Mouse (Mus musculus): ENCODE results near the gene Foxn3.

Gene Foxn3

DNA sequence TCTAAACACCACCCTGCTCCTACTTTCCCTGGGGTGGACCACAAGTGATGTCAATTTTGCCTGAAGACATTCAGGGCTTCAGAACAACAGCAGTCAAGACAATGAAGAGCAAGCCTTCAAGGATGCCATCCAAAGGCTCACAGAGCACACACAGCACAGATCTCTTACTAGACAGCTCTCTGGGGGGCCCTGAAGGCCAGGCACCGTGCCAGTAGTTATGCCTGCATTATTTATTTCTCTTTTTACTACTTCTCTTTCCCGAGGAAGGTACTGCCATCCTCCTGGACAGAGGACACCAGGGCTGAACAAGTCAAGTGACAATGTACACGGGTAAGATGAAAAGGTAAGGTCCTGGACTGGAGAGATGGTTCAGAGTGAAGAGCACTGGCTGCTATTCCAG, 154.7 kb downstream of the Foxn3 start:
- DNase-seq: no peak

DNA sequence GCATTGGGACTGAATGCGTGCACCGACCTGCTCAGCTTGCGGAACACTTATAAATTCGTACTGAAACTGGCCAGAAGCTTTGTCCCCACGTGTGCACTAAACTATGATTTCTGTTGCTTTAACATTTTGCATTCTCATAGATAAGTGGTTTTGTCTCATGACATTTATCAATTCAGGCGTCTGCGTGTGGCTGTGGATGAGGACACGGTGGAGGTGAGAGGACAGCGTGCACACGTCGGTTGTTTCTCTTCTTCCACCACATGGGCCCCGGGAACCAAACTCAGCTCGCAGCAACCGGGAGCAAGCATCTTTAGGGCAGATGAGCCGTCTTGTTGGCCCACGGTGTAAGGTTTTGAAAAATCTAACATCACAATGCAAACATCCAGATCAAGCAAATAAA, 155.3 kb downstream of the Foxn3 start:
- DNase-seq: peak; percentile 83

DNA sequence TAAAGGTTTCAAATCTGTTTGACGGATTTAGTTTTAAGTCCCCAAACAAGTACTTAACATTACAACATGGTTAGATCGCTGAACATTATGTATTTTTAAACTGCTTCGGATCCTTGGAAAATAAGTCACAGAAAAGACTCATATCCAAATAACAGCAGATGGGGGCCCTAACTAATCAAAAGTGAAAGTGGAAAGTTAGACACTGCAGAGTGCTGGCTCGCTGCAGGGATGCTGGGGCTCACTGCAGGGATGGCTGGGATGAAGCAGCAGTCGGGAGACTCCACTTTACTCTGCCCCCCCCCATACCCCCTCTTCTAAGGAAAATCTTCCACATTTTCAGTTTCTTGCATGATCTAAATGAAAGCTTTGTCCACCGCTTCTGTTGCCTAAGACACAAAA, 156.1 kb downstream of the Foxn3 start:
- peak; percentile 97 for DNase-seq

DNA sequence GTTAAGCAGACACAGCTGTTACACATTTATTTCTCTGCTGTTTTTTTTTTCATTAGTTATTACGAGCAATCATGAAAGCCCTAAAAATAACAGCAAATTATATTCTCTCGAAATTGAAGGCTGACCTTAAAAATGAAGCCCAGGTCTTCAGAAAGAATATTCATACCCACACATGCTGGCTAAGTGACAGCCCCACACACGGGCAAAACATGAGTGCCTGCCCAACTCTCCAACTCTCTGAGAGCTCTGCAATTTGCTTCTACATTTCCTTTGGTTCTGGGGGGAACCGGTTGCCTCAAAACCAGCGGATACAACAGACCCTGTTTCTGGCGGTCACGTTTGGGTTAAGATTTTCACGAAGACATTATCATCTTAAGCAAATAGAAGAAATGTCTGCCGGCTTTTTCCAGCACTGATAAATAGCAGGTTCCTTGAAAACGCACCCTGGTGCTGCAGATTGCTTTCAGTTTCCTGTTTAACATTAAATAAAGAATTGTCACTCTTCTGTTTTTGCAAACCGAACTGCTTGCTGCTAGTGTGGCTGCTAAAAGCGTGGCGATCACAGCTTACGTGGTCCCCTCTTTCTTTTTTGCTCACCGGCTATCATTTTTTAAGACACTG, 156.6 kb downstream of the Foxn3 start:
- DNase-seq: no peak

DNA sequence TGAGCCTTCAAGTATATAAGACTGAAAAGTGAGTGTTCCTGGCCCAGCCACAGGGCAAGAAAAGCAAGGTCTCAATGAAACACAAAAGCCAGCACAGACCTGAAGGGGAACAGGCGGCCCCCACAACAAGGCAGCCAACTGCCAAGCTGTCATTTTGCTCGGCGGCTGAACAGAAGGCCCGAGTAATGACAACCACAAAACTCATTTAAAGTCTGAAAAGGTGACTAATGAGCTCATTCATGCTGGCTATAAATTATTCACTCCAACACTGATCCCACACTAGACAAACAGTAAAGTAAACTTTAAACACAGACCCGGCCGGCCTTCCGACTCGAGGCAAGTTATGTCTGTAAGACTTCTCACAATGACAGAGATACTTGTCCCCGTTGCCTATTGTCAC, 157.1 kb downstream of the Foxn3 start:
- DNase-seq: peak; percentile 88

DNA sequence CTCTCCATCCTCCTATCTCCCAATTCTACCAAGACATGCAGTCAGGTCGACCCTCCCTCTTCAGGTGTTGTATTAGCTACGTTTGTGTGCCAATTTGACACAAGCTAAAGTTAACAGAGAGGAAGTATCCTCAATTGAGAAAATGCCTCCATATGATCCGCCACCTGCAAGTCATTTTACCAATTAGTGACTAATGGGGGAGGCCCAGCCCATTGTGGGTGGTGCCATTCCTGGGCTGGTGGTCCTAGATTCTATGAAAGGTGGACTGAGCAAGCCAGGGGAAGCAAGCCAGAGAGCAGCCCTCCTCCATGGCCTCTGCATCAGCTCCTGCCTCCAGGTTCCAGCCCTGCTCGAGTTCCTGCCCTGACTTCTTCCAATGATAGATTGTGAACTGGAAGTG, 158.0 kb downstream of the Foxn3 start:
- peak; percentile 89 for DNase-seq

DNA sequence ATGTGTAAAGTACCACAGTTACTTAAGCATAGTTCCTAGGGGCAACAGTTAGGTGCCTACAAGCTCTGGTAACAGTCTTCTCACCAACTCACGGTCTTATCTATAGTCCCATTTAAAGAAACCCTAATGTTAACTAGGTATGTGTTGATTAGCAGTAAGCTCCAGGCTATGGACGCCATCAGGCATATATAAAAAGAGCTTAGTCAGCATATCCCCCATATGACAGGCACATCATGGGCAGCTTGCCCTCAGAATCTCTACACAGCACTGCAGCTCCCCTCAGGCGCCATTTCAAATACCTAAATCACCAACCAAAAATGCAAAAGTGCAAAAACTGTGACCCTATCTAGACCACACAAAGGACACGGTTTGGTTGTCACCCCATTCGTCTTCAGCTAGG, 160.4 kb downstream of the Foxn3 start:
- DNase-seq: no peak

DNA sequence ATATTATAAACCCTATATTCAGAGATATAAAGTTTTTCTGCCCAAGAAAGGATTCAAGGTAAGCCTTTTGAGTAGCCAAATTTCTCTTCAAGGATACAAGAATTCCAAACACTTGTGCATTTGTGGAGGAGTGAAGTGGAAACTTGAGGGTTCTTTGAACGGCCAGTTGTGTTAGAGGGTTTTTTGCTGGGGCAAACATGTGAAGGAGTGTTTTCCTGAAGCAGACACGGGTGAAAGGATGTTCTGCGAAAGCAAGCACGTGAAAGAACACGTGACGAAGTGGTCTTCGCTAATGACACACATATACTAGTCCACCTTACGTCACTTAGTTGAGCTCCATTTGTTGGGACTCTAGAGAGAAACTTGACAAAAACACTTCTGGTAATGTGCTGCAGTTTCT, 162.5 kb downstream of the Foxn3 start:
- DNase-seq: no peak

DNA sequence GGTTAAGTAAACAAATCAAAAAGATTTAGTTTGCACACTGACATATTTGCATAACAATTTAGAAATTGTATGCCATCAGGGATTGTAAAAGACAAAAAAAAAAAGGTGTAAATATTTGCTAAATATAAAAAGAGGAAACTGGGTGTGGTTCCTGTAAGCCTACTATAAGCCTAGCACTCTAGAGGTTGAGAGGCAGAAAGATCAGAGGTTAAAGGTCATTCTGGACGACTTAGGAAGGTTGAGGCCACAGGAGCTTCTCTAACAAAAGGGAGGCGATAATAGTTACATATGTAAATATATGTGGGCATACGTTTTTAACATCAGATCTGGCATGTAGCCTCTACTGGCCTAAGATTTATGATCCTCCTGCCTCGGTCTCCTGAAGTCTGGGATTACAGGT, 163.8 kb downstream of the Foxn3 start:
- DNase-seq: no peak

DNA sequence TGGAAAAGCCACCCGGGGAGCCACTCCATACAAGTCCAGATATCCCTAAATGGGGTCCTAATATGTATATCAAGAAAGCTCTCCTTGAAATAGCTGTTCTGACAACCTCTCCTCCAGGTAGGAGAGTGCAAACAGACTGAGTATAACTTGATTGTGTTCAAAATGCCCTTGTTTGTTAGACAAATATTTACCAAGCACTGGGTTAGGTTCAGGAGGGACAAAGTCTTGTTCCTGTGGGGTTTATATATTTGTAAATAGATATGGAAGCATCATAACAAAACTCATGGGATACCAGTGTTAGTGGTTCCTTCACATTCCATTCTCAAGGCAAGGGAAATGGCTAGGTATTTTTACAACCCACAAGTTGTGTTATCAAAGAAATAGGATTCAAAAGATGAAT, 166.9 kb downstream of the Foxn3 start:
- no peak for DNase-seq

DNA sequence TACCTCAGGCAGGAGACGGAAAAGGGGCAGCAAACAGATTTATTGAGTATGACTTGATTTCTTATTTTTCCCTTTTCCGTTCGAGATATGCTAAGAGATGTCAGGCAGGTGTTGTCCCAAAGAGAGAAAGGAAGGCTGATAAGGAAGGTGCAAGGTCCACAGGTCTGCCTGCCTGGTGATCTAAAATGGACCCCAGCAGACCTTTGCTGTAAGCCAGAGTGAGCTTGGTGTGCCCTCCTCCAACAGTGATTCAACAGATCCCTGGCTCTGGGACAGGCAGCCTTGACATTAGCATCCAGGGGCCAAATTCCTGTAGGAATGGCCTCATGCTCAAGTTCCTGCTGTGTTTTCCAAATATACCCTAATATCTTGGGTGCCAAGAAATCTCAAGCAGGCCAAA, 168.3 kb downstream of the Foxn3 start:
- DNase-seq: peak; percentile 82

DNA sequence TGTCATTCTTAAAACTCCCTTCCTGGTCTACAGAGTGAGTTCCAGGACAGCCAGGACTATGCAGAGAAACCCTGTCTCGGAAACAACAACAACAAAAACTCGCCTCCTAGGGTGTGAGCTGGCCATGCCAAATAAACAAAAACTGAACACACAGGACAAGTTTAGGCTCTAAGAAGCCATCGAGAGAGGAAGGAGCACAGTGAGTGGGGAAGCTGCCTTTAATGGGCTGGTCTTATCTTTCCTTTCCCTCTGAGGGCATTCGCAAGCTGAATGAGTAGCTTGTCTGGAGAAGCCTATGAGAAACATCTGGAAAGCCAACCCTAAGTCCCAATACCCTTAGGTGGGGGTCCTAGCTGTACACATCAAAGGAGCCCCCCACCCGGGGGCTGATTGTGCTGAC, 168.7 kb downstream of the Foxn3 start:
- DNase-seq: no peak

DNA sequence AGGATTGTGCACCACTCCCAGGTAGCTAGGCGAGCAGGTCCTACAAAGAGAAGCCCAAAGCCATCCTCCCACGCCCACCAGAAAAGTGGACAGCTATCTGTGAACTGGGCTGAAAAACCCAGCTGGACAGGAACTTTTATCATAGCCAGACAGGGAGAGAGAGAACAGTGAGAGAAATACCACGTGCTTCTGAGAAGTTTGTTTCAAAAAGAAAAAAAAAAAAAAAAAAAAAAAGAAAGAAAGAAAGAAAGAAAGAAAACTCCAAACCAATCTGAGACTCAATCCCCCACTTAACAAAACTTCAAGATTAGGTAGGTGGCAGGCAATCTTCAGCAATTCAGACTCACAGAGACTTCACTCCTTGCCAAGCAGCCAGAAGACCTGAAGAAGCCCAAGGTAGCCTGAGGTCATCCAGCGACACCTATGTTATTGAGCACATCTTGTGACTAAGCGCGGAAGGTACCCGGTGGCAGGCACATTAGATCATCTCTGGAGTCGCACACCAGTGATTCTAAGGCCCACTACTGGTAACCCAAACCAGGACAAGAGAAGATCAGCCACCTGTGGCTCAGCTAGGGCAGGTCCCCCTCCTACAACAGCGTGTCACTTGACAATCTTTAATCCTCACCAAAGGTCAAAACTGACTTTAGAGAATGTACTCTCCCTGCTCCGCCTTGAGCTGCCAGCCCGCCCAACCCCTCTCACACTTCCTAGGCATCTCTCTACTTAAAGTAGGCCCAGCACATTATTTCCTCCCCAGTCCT, 169.3 kb downstream of the Foxn3 start:
- DNase-seq: peak; percentile 92

DNA sequence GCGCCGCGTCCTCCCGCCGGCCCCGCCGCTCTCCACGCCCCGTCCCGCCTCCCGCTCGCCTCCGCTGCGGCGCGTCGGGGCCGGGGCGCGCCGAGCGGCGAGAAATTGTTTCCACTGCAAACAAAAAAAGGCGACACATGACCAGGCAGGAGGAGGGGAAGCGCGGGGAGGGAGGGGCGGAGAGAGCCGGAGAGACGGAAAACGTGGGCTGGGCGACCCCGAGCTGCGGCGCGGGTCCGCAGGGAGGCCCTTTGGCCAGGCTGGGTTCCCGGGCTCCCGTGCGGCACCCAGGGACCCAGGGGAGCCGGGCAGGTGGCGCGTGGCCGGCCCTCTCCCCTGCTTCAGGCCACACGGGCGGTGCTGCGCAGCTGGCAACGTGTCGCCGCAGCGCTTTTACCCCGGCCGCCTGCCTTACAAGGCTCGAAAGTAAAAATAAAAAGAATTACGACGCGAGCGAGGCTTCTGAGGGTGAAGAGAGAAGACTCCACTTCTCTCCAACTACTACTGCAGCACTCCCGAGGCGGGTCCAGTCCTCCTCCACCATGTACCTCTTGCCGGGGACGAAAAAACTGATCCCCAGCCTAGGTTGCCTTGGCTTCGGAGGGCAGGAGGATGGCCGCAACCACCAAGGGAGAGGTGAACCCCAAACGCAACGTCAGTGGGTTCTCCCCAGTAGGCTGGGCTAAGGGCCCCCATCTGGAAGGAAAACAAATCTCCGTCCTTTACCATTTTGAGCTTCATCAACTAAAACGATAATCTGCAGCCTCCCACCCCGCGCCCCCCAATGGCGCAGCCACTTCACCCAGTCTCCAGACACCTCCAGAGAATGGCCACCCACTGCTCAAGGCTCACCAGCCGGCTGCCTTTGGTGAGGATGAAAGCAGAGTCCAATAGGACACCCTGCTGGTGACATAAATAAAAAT, 170.2 kb downstream of the Foxn3 start:
- DNase-seq: peak; percentile 99

DNA sequence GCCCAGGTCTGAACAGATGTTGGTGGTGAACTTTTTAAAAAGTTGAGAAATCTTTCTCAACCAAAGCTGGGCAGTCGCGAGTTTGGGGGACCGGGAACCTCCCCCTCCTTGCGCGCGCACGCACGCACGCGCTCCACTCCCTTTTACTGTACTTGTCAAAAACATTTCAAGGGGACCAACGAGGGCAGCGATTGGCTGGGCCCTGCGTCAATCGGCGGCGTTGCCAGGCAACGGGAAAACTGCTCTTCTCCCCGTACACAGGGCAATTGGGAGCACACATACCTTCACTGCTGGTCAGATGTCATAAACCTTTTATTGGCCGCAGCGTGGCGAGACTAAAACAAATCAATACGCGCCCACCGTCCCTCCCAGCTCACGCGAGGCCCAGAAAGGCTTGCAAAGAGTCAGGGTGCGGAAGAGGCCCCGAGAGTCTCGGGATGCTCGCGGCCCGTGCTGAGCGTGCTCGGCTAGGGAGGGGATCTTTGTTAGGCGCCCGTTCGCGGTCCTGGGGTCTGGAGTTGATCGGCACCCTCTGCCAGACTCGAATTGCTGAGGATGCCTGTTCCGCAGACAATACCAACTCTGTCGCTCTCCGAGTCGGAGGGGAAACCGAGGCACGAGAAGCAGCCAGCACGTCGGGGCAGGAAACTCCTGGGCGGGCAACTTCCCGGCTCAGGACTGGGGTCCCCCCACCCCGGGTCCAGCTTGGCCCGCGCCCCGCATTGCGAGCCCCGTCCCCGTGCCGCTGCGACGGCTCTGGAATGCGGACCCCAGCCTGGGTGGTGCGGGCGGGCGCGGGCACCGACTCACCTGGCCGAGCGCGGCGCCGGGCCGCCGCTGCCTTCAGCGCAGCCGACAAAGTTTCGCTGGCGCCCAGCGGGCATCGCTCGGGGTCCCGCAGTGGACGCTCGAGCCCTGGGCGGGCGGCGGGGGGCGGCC, 171.2 kb downstream of the Foxn3 start:
- peak; percentile 100 for DNase-seq

DNA sequence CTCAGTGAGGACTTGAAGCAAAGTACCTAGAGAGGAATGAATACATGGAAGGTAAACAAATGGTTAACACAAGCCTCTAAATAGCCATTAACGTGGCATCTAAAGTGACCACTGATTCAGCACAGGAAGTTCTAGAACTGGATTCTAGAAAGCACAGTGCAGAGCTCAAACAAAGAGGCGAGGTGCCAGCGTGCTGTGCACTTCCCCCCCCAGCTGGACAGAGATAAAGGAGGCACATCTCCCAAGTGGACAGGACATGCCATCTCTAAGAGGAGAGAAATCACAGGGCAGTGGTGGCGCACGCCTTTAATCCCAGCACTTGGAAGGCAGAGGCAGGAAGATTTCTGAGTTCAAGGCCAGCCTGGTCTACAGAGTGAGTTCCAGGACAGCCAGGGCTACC, 173.0 kb downstream of the Foxn3 start:
- no peak for DNase-seq

DNA sequence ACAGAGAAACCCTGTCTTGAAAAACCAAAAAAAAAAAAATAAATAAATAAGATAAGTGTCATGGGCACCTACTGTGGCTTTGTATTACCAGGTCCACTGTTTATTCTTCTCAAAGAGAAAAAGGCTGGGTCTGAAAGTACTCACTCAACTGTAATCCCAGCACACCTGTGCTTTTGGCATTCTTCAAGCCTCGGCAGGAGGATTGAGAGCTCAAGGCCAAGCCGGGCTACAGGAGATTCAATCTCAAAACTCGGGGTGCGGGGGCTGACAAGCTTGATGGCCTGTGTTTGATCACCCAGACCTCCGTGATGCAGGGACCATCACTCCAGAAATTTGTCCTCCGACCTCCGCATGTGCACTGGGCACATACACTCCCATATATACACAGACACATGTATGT, 174.1 kb downstream of the Foxn3 start:
- no peak for DNase-seq

DNA sequence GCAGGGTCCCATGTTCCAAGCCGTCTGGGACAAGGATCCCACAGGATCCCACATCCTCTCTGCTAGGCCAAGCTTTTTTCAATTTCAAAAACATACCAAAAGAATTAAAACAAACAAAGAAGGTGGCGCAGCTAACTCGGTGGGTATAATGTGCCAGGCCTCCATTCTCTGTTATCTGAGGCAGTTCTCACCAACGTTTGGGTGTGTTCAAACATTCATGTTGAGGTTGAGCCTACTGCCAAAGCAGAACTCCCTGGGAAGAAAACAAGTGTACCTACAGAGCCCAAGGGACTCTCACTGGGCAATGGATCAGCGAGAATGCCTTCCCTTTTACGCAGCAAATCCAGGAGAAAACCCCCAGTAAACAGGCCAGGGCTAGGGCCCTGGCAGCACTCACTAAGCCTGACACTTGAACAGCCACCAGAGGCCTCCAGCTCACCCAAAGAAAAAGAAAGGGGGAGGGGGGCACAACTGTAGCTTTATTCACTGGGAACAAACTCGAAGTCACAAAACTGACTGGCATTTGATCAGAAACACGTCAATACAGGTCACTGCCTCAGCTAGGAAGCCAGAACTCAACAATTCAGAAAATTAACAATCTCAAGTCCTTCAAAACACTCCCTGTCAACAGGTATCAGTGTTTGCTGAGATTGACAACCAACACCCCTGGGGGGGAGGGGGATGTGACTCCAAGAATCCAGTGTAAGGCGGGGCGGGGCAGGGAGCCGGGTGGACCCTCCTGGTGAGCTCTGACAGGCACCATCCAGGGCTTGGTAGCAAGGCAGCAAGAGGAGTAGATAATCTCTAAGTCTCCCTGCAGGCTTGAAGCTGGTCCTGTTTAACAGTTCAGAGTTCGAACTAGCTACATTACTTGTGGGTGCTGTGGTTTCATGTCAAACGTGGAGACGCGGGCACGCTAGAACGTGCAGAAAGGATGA, 177.2 kb downstream of the Foxn3 start:
- DNase-seq: peak; percentile 92

DNA sequence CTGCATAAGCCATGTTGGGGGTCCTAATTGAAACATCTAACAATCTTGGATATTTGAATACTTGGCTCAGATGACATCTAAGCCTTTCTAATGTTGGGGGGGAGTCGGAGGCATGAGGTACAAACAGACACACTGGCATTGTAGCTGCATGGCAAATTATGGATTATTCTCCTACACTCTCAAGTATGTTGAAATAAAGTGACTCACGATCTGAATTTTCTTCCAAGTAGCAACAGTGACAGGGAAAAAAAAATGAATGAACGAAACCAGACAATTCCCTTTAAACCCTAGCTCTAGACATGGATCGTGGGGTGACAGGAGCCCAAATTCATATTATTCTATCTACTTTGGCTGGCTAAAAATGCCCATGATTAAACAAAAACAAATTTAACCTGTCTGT, 178.3 kb downstream of the Foxn3 start:
- no peak for DNase-seq

DNA sequence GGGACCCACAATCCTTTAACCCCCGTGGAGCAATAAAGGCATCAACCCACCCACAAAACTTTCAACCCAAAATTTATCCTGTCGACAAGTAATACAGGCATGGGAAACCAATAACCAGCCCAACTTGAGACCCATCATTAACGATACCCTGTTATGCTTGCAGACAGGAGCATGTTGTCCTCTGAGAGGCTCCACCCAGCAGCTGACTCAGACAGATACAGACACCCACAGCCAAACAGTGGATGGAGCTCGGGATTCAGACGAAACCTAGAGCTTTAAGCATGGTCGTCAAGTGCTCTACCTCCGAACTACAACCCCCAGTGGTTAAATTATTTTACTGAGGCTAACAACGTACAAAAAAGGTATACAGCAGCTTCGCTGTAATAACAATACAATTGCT, 182.1 kb downstream of the Foxn3 start:
- no peak for DNase-seq

DNA sequence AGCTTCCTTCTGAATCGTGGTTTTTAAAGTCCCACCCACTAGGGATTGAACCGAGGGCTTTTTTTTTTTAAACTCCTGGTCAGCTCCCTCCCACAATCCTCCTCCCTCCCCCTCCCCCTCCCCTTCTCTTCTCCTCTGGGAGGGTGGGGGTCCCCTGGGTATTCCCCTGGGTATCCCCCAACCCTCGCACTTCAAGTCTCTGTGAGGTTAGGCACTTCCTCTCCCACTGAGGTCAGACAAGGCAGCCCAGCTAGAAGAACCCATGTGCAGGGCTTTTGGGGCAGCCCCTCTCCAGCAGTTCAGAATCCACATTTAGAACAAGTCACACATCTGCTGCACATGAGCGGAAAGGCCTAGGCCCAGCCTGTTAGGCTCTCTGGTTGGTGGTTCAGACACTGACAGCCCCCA, 182.5 kb downstream of the Foxn3 start:
- DNase-seq: no peak

All from heart, adult 11 months (tissue).